Mouse (Mus musculus) gastrocnemius, adult 8-10 months (tissue): Measurements from ENCODE around the gene Osgepl1. TPM values are rescaled to one million over a fixed set of nuclear protein-coding genes. Genes with fewer than 3 reads are reported as not detected.

Source experiments
- total RNA-seq, 4 experiments: library from RNA; stranded (reverse); gene quantifications; 2 replicates each; pipeline ENCODE4 v1.2.4; 2022

Osgepl1 gene
- total RNA-seq, 4 experiments from 2014 or later, result 21.2 to 26.6 (median 25.3) TPM

Other genes starting within 250 kb of the Osgepl1 start
- not detected for gene 1700019A02Rik, start 126.0 kb upstream of the Osgepl1 start, total RNA-seq
- 1 to 10 TPM; 5.5 to 6.6 (median 6.1) TPM for gene Pms1, start 16.6 kb upstream of the Osgepl1 start, total RNA-seq
- 1 to 10 TPM; 7.3 to 7.8 (median 7.4) TPM for gene Ormdl1, start 16.5 kb upstream of the Osgepl1 start, total RNA-seq
- under 1 TPM in 1 of 4 experiments, not detected in 3; 0.94 TPM for gene Gm28778, start 16.5 kb upstream of the Osgepl1 start, total RNA-seq
- gene Asdurf, start 39.0 kb downstream of the Osgepl1 start, total RNA-seq, result 1 to 10 TPM in 3 of 4 experiments, not detected in 1; 6.8 to 9.6 (median 7.3) TPM
- under 1 TPM in 3 of 4 experiments, not detected in 1; 0.19 to 0.34 (median 0.21) TPM for gene Gm28551, start 39.0 kb downstream of the Osgepl1 start, total RNA-seq
- gene Asnsd1, start 39.1 kb downstream of the Osgepl1 start, total RNA-seq, result 10 to 100 TPM; 63.5 to 69.8 (median 66.5) TPM